Mouse (Mus musculus) embryonic facial prominence, embryonic 13.5 days (tissue): ENCODE measurements around the gene Apoh. TPM values are rescaled to one million over a fixed set of nuclear protein-coding genes. Genes with fewer than 3 reads are reported as not detected.

Experiments used
- ATAC-seq: fragments of 200-750 bp; cut with Nextera tagmentation; 2 replicates; pipeline ENCODE4 v1.8.0; 2017; ENCODE audit warnings: low read depth; ENCODE audit not compliant: insufficient number of reproducible peaks, insufficient read depth, low FRiP score, low TSS enrichment
- H3K27ac ChIP-seq: fragments of 300-500 bp; sonication (generic); 2 replicates; pipeline ENCODE4 v1.5.1; 2015; ENCODE audit warnings: moderate library complexity, mild to moderate bottlenecking, inconsistent platforms
- H3K27me3 ChIP-seq: fragments of 300-500 bp; sonication (generic); 2 replicates; pipeline ENCODE4 v1.6.1; 2015; ENCODE audit warnings: mild to moderate bottlenecking, inconsistent platforms
- H3K36me3 ChIP-seq: fragments of 300-500 bp; sonication (generic); 2 replicates; pipeline ENCODE4 v1.6.1; 2015; ENCODE audit warnings: mild to moderate bottlenecking, inconsistent platforms
- H3K4me1 ChIP-seq: fragments of 300-500 bp; sonication (generic); 2 replicates; pipeline ENCODE4 v1.6.1; 2015; ENCODE audit warnings: inconsistent platforms
- H3K4me2 ChIP-seq: fragments of 300-500 bp; sonication (generic); 2 replicates; pipeline ENCODE4 v1.6.1; 2015; ENCODE audit warnings: moderate library complexity, mild to moderate bottlenecking, inconsistent platforms
- H3K4me3 ChIP-seq: fragments of 300-500 bp; sonication (generic); 2 replicates; pipeline ENCODE4 v1.5.1; 2015; ENCODE audit warnings: mild to moderate bottlenecking, inconsistent platforms
- H3K9ac ChIP-seq: fragments of 300-500 bp; sonication (generic); 2 replicates; pipeline ENCODE4 v1.6.1; 2015; ENCODE audit warnings: mild to moderate bottlenecking, inconsistent platforms
- H3K9me3 ChIP-seq: fragments of 300-500 bp; sonication (generic); 2 replicates; pipeline ENCODE4 v1.6.1; 2016; ENCODE audit warnings: inconsistent platforms
- WGBS: fragments of 180-500 bp; shearing (Covaris S2); methylation state at CpG from one replicate; pipeline ENCODE4 v1.1.7; 2015; ENCODE audit warnings: mixed read lengths; 5-methylcytosine and 5-hydroxymethylcytosine counted together
- polyA plus RNA-seq: library from polyadenylated mRNA; unstranded; fragments of >200 nt; fragmentation: Nextera tagmentation; extraction: Ambion mirVana; gene quantifications from 2 replicates; pipeline ENCODE4 v1.2.1, GENCODE M21; 2015

Gene Apoh
- polyA plus RNA-seq, 1 experiment from 2014 or later, result 0.46 TPM

GRCm38 (mm10) chr11:108308253-108308652 lies 34.9 kb upstream of the Apoh start:
- Histone ChIP-seq H3K9me3 (no peaks in the 10 kb centered on the region), H3K36me3 (no peaks in the 10 kb centered on the region), H3K4me1 (peaks cover 10% of the 10 kb centered on the region; the same call in 1 of the 2 replicates), H3K27ac (no peak overlapping the region), H3K4me3 (no peak overlapping the region), H3K9ac (no peak overlapping the region), H3K4me2 (no peak overlapping the region), H3K27me3 (no peaks in the 10 kb centered on the region)
- WGBS, result 94% methylated on average over 5 of the region's 5 CpGs
- ATAC-seq, result no peak

- Histone ChIP-seq H3K4me3 (no peak overlapping the region), H3K27me3 (no peaks in the 10 kb centered on the region), H3K27ac (no peak overlapping the region), H3K4me1 (peaks cover 9% of the 10 kb centered on the region), H3K9me3 (no peaks in the 10 kb centered on the region), H3K4me2 (no peak overlapping the region), H3K36me3 (no peaks in the 10 kb centered on the region), H3K9ac (no peak overlapping the region)
- no peak for ATAC-seq
- 87% methylated on average over 5 of the region's 5 CpGs for WGBS
Observed at GRCm38 (mm10) chr11:108309791-108310190, 33.4 kb upstream of the Apoh start.

- Histone ChIP-seq H3K4me3 (no peak overlapping the region), H3K4me1 (peaks cover 10% of the 10 kb centered on the region), H3K4me2 (no peak overlapping the region), H3K27me3 (no peaks in the 10 kb centered on the region), H3K36me3 (no peaks in the 10 kb centered on the region), H3K9ac (no peak overlapping the region), H3K27ac (no peak overlapping the region), H3K9me3 (no peaks in the 10 kb centered on the region)
- 61% methylated on average over 2 of the region's 2 CpGs for WGBS
- ATAC-seq, result no peak
Observed at GRCm38 (mm10) chr11:108311912-108312311, 31.2 kb upstream of the Apoh start.

DNA sequence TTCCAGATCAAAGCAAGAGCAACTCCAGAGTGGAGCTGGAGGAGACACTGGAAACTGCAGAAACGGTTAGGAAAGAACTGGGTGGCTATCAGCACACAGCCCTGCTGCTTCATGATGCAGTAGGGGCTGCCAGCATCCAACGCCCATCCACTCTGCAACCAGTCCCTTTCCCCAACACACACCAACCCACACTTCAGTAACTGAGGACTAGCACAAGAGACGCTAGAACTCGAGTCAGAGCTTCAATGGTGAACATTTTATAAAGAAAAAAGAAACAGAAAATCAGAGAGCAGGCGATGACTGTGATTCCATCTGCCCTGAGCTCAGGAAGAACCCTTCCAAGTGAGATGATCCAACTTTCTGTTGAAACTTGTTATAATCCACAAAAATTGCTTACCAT lies 30.6 kb upstream of the Apoh start:
- no peaks in the 10 kb centered on the region for H3K27me3 ChIP-seq
- no peaks in the 10 kb centered on the region for H3K9me3 ChIP-seq
- no peak for ATAC-seq
- no peak overlapping the region for H3K9ac ChIP-seq
- H3K4me3 ChIP-seq, result no peak overlapping the region
- no peak overlapping the region for H3K4me2 ChIP-seq
- 79% methylated on average over 5 of the region's 5 CpGs for WGBS
- H3K36me3 ChIP-seq, result no peaks in the 10 kb centered on the region
- H3K27ac ChIP-seq, result no peak overlapping the region
- H3K4me1 ChIP-seq, result peaks cover 15% of the 10 kb centered on the region

DNA sequence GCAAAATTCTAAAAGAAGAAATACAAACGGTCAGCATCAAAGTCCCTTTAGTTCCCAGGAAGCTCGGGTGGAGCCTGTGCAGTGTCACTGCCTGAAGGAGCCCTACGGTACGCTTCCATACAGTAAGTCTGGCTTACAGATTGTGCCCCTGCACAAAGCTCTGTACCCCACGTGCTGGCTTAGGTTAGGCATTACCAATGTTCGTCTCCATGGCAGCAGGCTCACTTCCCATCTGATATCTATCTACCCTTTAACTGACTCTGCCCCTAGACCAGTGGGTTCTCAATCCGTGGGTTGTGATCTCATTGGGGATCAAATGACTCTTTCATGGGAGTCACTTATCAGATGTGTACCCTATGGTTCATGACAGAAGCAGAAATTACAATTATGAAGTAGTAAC lies 27.4 kb upstream of the Apoh start:
- peaks cover 20% of the 10 kb centered on the region for H3K4me1 ChIP-seq
- H3K4me2 ChIP-seq, result no peak overlapping the region
- ATAC-seq, result no peak
- no peak overlapping the region for H3K27ac ChIP-seq
- H3K27me3 ChIP-seq, result no peaks in the 10 kb centered on the region
- no peak overlapping the region for H3K9ac ChIP-seq
- H3K36me3 ChIP-seq, result no peaks in the 10 kb centered on the region
- WGBS, result 63% methylated on average over 7 of the region's 7 CpGs
- H3K9me3 ChIP-seq, result no peaks in the 10 kb centered on the region
- no peak overlapping the region for H3K4me3 ChIP-seq

GRCm38 (mm10) chr11:108317878-108318277 lies 25.3 kb upstream of the Apoh start:
- ATAC-seq, result no peak
- Histone ChIP-seq H3K27me3 (no peaks in the 10 kb centered on the region), H3K4me3 (no peak overlapping the region), H3K27ac (no peak overlapping the region), H3K4me2 (no peak overlapping the region), H3K36me3 (no peaks in the 10 kb centered on the region), H3K4me1 (peaks cover 17% of the 10 kb centered on the region), H3K9me3 (no peaks in the 10 kb centered on the region), H3K9ac (no peak overlapping the region)
- WGBS, result 69% methylated on average over 6 of the region's 6 CpGs

GRCm38 (mm10) chr11:108319162-108319561 lies 24.0 kb upstream of the Apoh start:
- Histone ChIP-seq H3K9ac (no peak overlapping the region), H3K36me3 (no peaks in the 10 kb centered on the region), H3K4me2 (no peak overlapping the region), H3K27ac (no peak overlapping the region), H3K9me3 (no peaks in the 10 kb centered on the region), H3K4me3 (no peak overlapping the region), H3K27me3 (no peaks in the 10 kb centered on the region), H3K4me1 (peaks cover 17% of the 10 kb centered on the region)
- ATAC-seq, result no peak
- 85% methylated on average over 11 of the region's 11 CpGs for WGBS

GRCm38 (mm10) chr11:108320561-108320960 lies 22.6 kb upstream of the Apoh start:
- 87% methylated on average over 7 of the region's 7 CpGs for WGBS
- H3K36me3 ChIP-seq, result no peaks in the 10 kb centered on the region
- no peak overlapping the region for H3K4me3 ChIP-seq
- no peak overlapping the region for H3K4me2 ChIP-seq
- H3K27me3 ChIP-seq, result no peaks in the 10 kb centered on the region
- ATAC-seq, result no peak
- peaks cover 11% of the 10 kb centered on the region; the same call in 1 of the 2 replicates for H3K4me1 ChIP-seq
- H3K27ac ChIP-seq, result no peak overlapping the region
- no peaks in the 10 kb centered on the region for H3K9me3 ChIP-seq
- no peak overlapping the region for H3K9ac ChIP-seq

DNA sequence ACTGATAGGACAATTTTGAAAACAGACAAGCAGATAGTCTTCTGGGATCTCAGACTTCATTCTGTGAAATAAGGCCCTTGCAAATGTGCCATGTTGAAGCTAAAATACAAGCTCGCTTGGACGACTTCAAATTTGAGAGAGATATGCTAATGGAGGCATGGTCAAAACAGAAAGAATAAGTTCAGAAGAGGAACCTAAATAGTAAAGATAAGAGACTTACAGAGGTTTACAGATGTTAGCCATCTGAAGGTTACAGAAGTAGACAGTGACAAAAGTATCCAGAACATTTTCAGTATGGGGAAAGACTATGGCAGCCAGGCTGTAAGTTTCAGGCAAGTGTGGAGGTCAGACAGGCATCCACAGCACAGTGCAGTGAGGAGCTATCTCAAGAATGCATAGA lies 21.0 kb upstream of the Apoh start:
- ATAC-seq, result no peak
- 86% methylated on average over 2 of the region's 2 CpGs for WGBS
- Histone ChIP-seq H3K9me3 (no peaks in the 10 kb centered on the region), H3K9ac (no peak overlapping the region), H3K27ac (no peak overlapping the region), H3K4me3 (no peak overlapping the region), H3K36me3 (no peaks in the 10 kb centered on the region), H3K4me2 (no peak overlapping the region), H3K27me3 (no peaks in the 10 kb centered on the region), H3K4me1 (peaks cover 8% of the 10 kb centered on the region; the same call in 1 of the 2 replicates)

- H3K4me2 ChIP-seq, result no peak overlapping the region
- no peak overlapping the region for H3K4me3 ChIP-seq
- H3K9me3 ChIP-seq, result no peaks in the 10 kb centered on the region
- no peak overlapping the region for H3K9ac ChIP-seq
- no peaks in the 10 kb centered on the region for H3K27me3 ChIP-seq
- ATAC-seq, result no peak
- H3K27ac ChIP-seq, result no peak overlapping the region
- 0 out of 2 replicates have a peak, but pooled peaks cover 5% of the 10 kb centered on the region for H3K4me1 ChIP-seq
- 68% methylated on average over 8 of the region's 8 CpGs for WGBS
- no peaks in the 10 kb centered on the region for H3K36me3 ChIP-seq
Observed at GRCm38 (mm10) chr11:108325943-108326342, 17.2 kb upstream of the Apoh start.

- Histone ChIP-seq H3K9ac (no peak overlapping the region), H3K27ac (no peak overlapping the region), H3K36me3 (no peaks in the 10 kb centered on the region), H3K9me3 (no peaks in the 10 kb centered on the region), H3K4me1 (peaks cover 6% of the 10 kb centered on the region; the same call in 1 of the 2 replicates), H3K27me3 (no peaks in the 10 kb centered on the region), H3K4me2 (no peak overlapping the region), H3K4me3 (no peak overlapping the region)
- no peak for ATAC-seq
- WGBS, result 80% methylated on average over 11 of the region's 11 CpGs
Observed at GRCm38 (mm10) chr11:108330818-108331217, 12.3 kb upstream of the Apoh start.

DNA sequence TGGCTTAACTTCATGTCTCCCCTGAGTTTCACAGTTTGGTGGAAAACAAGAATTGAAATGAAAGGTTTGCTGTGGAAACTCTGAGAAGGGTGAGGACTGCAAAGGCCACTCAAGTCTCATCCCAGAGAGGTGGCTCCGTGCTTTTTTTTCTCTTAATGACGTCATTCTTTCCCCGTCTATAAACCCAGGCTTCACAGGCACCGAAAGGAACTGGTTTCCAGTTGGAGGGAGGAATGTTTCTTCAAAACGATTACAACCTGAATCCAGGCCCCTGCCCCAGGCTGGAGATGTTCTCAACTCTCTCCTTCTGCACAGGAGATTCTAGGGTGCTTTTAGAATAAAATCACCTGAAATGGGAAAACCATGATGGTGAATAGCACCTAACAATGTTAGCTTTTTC lies 10.1 kb upstream of the Apoh start:
- H3K4me1 ChIP-seq, result peaks cover 15% of the 10 kb centered on the region; the same call in 1 of the 2 replicates
- 54% methylated on average over 5 of the region's 5 CpGs for WGBS
- no peak for ATAC-seq

More for the DNA sequence above, 10.1 kb upstream of the Apoh start:
- Histone ChIP-seq H3K4me3 (no peak overlapping the region), H3K36me3 (no peaks in the 10 kb centered on the region), H3K9me3 (no peaks in the 10 kb centered on the region), H3K27ac (no peak overlapping the region), H3K4me2 (no peak overlapping the region), H3K27me3 (no peaks in the 10 kb centered on the region), H3K9ac (no peak overlapping the region)
